Mouse (Mus musculus) R1 (cell line): ENCODE results near the gene Apol7a.

ENCODE experiments used
- DNase-seq: peaks from one replicate; pipeline ENCODE4 v3.0.0-alpha.2; 2018; ENCODE audit warnings: low read depth, low spot score

The Apol7a gene

GRCm38 (mm10) chr15:77348146-77348545 is 50.8 kb downstream of the Apol7a start:
- peak; percentile 55 for DNase-seq

DNA sequence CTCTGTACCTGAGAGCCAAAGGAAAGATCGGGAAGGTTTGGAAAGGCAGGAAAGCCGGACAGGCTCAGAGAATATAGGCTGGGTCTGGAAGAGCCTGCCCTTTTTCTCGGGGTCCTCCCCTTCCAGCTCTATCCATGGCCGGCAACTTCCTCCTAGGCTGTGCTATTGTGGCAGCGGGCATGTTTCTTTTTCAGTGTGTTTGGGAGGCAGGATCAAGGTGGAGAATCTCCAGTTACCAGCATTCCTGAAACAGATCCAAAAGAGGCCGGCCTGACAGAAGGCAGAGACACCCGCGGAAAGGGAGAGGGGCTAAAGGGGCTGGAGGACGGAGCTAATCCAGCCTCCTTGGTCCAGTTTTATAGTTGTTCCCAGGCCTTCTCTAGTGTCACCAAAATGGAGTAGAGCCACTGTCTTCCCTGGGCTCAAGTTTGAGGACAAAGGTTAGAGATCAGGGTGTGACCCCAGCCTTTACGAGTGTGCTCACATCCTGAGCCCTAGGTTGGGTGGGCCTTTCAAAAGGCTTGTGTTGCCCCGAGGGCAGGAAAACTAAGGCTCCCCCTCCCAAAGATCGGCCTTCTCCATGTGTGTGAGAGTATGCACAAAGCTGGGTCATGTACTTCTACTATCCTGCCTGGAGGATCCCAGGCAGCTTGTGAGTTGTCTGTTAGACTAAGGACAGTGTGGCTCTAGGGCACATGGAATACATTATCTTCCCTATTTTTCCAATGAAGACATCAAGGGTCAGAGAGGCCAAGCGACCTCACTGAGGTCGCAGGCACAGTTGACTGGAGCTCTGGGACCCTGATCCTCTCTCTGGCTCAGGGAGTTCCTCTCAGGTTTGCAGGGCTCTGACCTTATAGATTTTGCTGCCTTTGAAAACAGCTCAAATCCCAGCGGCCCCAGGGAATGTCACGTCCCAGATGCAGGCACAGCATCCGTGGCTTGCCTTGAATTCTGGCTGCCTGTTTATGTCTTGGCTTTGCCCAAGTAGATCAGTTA is 54.5 kb downstream of the Apol7a start:
- DNase-seq: peak; percentile 59

GRCm38 (mm10) chr15:77343527-77344091 is 55.3 kb downstream of the Apol7a start:
- peak; percentile 84 for DNase-seq

DNA sequence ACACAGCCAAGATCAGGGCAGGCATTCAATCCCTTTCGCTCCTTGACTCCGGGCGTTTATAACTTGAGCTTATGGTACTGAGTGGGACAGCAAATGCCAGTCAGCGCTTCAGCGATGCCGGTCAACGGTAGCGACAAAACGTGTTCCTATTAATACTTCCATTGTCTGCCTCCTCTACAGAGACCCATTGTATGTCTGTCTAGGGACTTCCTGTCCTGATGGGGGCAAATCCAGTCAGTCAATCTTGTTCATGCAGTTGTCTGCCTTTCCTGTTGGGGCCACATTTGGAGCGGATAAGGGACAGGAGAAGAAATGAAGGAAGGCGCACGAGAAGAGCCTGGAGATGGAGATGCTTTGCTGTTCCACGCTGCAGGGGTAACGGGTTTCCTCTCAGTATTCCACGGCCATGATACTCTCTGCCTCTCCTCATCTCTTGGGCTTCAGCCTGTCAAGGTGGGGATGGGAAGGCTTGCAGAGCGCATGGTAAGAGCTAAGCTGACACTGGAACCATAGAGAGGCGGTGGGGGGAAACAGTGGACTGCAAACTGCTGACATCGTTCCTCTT is 55.9 kb downstream of the Apol7a start:
- DNase-seq: no peak

- DNase-seq: peak; percentile 78
Observed at GRCm38 (mm10) chr15:77342005-77342404, 56.9 kb downstream of the Apol7a start.

DNA sequence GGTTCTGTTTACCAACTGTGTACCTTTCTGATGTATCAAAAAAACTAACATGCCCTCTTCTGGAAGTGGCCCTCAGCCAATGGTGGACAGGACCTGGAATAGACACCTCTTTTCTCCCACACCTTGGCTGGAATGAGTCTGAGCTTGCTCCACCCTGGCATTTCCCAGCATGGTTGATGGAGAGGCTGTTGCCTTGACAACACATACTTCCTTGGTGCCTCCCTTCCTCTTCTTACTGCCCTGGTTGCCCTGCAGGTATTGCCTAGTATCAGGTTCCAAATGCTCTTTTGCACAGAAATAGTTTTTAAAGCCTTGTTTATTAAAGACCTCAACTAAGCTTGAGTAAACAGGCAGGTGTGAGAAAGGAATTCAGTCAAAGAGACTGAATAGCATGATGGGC is 58.3 kb downstream of the Apol7a start:
- DNase-seq: no peak

DNA sequence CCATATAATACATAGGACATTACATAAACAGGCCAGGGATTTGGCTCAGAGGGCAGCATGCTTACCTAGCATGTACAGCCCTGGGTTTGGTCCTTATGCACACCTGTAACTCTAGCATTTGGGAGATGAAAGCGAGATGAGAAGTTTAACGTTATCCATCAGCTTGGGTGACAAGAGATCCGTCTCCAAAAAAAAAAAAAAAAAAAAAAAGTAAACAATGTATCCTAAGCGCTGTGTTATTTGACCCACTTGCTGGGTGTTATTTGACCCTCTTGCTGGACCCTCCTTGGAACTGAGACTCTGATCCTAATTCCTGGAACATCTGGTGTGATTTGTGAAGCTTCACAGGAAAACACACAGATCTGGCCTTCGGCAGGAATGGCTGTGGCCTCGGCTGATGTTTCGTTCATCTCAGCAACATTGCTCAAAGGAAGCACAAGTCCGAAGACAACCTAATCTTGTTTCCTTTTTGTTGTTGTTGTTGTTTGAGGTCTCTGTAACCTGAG is 59.9 kb downstream of the Apol7a start:
- DNase-seq: no peak

GRCm38 (mm10) chr15:77338451-77338850 is 60.5 kb downstream of the Apol7a start:
- peak; percentile 95 for DNase-seq
